In genomic region chr14:103033271-103033823, GRCm38 (mm10) we compare ENCODE assay signal across 9 mouse cellular contexts. TPM values are rescaled to one million over a fixed set of nuclear protein-coding genes. Genes with fewer than 3 reads are reported as not detected.
DNase-seq lines count a peak whose midpoint lies in the region; ATAC-seq and TF ChIP-seq lines count a peak whose summit lies in the region.
"Had no signal": no experiment of that assay in that cellular context is flagged by ENCODE, and none has a peak within 500 bp of the region (broad histone marks: within the 10 kb centered on the region; RNA-seq: fewer than 3 reads in every experiment).

No protein-coding gene starts in this region.

- H3K4me1 ChIP-seq in heart, embryonic 14.5 days (ENCODE audit: control insufficient read depth in 2 of 2, insufficient read depth in 2 of 2, low read length in 2 of 2), result no peaks in the 10 kb centered on the region; a peak in 1 of 4 replicates
- H3K4me1 ChIP-seq in liver, embryonic 14.5 days (replicated peaks; ENCODE audit: control insufficient read depth in 2 of 2, insufficient read depth in 2 of 2, low read length in 1 of 2), result 0 out of 4 replicates have a peak, but pooled peaks cover 0 to 3% of the 10 kb centered on the region in 2 experiments

- no peak for ATAC-seq in heart, embryonic 14.5 days (ENCODE audit: insufficient number of reproducible peaks, insufficient read depth, low FRiP score, low read depth)
- ATAC-seq in liver, embryonic 14.5 days (ENCODE audit: insufficient read depth), result peak; percentile 23; the same call in 1 of the 2 replicates

- H3K4me3 ChIP-seq in heart, embryonic 14.5 days (ENCODE audit: control insufficient read depth in 1 of 2, insufficient read depth in 1 of 2, low read depth in 1 of 2, low read length in 2 of 2), result no peak overlapping the region
- H3K4me3 ChIP-seq in liver, embryonic 14.5 days (ENCODE audit: insufficient read depth in 1 of 2, low read depth in 2 of 2, low read length in 2 of 2), result no peak overlapping the region

- no peak overlapping the region for H3K4me2 ChIP-seq in heart, embryonic 14.5 days (ENCODE audit: low read length)
- no peak overlapping the region for H3K4me2 ChIP-seq in liver, embryonic 14.5 days (ENCODE audit: low read depth)

- no peak for TF ChIP-seq EP300 in liver, embryonic 14.5 days (IDR thresholded peaks at IDR 0.05; ENCODE audit: low read depth)

- 58% methylated on average over 10 of the region's 10 CpGs for WGBS in heart, embryonic 14.5 days
- 36% methylated on average over 10 of the region's 10 CpGs for WGBS in liver, embryonic 14.5 days (ENCODE audit: insufficient replicate concordance)

- H3K9ac ChIP-seq in heart, embryonic 14.5 days (ENCODE audit: low read length), result no peak overlapping the region
- no peak overlapping the region for H3K9ac ChIP-seq in liver, embryonic 14.5 days (replicated peaks)

- DNase-seq in urinary bladder, postnatal 14 days (ENCODE audit: low spot score), result peak; percentile 28
- no peak for DNase-seq in urinary bladder, adult 2 months (ENCODE audit: low spot score)
- DNase-seq in liver, embryonic 14.5 days (ENCODE audit: low read depth in 3 of 3, low spot score in 3 of 3), result no peak
- peak; percentile 64 to 69 for DNase-seq in spleen, postnatal 36 days (ENCODE audit: low spot score in 2 of 2)
- DNase-seq in frontal cortex, postnatal 36 days (ENCODE audit: low spot score in 2 of 2), result no peak
- no peak for DNase-seq in right cerebral cortex, postnatal 4 days
- DNase-seq in layer of hippocampus, postnatal 36 days, result no peak

- no peaks in the 10 kb centered on the region for H3K9me3 ChIP-seq in heart, embryonic 14.5 days (ENCODE audit: control insufficient read depth, low read length)
- no peaks in the 10 kb centered on the region for H3K9me3 ChIP-seq in liver, embryonic 14.5 days (ENCODE audit: control insufficient read depth, low read length)

- peak overlapping the region; percentile 45 to 76 for H3K27ac ChIP-seq in heart, embryonic 14.5 days (replicated peaks in 1 of 2; ENCODE audit: control insufficient read depth in 1 of 2, insufficient read depth in 1 of 2, low read depth in 2 of 2, low read length in 2 of 2)
- no peak overlapping the region for H3K27ac ChIP-seq in liver, embryonic 14.5 days

- no peaks in the 10 kb centered on the region for H3K36me3 ChIP-seq in heart, embryonic 14.5 days (ENCODE audit: control insufficient read depth, insufficient read depth, low read length)
- no peaks in the 10 kb centered on the region for H3K36me3 ChIP-seq in liver, embryonic 14.5 days (replicated peaks; ENCODE audit: control insufficient read depth, insufficient read depth, low read depth)

- TF ChIP-seq CTCF in liver, embryonic 14.5 days (IDR thresholded peaks at IDR 0.05; ENCODE audit: low read depth), result no peak

- H3K27me3 ChIP-seq in heart, embryonic 14.5 days (ENCODE audit: control insufficient read depth, insufficient read depth, low read length), result no peaks in the 10 kb centered on the region
- H3K27me3 ChIP-seq in liver, embryonic 14.5 days (ENCODE audit: control insufficient read depth, insufficient read depth, low read length), result no peaks in the 10 kb centered on the region

RNA-seq across cellular contexts. Expression of gene Acod1, which starts 13.4 kb away (rescaled TPM):
- 0.08 and 0.13 TPM in 2 replicates for polyA plus RNA-seq in urinary bladder, adult 2 months (2012; rRNA removed)
- 0.09 TPM in 1 of 2 replicates, not detected in the other for polyA plus RNA-seq in heart, embryonic 14.5 days (2014; fragmentation: Nextera tagmentation; extraction: Ambion mirVana)
- 0.03 and 0.08 TPM in 2 replicates for polyA plus RNA-seq in liver, embryonic 14.5 days (2012; rRNA removed)
- polyA plus RNA-seq in liver, embryonic 14.5 days (2014; fragmentation: Nextera tagmentation; extraction: Ambion mirVana), result 0.06 and 0.15 TPM in 2 replicates
- total RNA-seq in layer of hippocampus, postnatal 36 days (2021), result not detected
- polyA plus RNA-seq: testis, adult 2 months had no signal

RNA-seq across cellular contexts. Expression of gene Cln5, which starts 36.7 kb away (rescaled TPM):
- polyA plus RNA-seq in urinary bladder, adult 2 months (2012; rRNA removed), result 23.5 and 23.6 TPM in 2 replicates
- polyA plus RNA-seq in heart, embryonic 14.5 days (2014; fragmentation: Nextera tagmentation; extraction: Ambion mirVana), result 28.5 and 29.8 TPM in 2 replicates
- 6.7 and 9.7 TPM in 2 replicates for polyA plus RNA-seq in liver, embryonic 14.5 days (2012; rRNA removed)
- polyA plus RNA-seq in liver, embryonic 14.5 days (2014; fragmentation: Nextera tagmentation; extraction: Ambion mirVana), result 17.6 and 20.2 TPM in 2 replicates
- total RNA-seq in layer of hippocampus, postnatal 36 days (2021), result 10 to 100 TPM in 1 of 2 experiments, 1 to 10 TPM in 1; 9.6 to 10.6 TPM

RNA-seq across cellular contexts. Expression of gene Kctd12, which starts 50.9 kb away (rescaled TPM):
- polyA plus RNA-seq in urinary bladder, adult 2 months (2012; rRNA removed), result 19.3 and 22.3 TPM in 2 replicates
- 5.8 and 9.0 TPM in 2 replicates for polyA plus RNA-seq in heart, embryonic 14.5 days (2014; fragmentation: Nextera tagmentation; extraction: Ambion mirVana)
- polyA plus RNA-seq in liver, embryonic 14.5 days (2012; rRNA removed), result 2.9 and 3.5 TPM in 2 replicates
- 2.3 and 2.9 TPM in 2 replicates for polyA plus RNA-seq in liver, embryonic 14.5 days (2014; fragmentation: Nextera tagmentation; extraction: Ambion mirVana)
- 100 to 1,000 TPM; 128 to 131 TPM for total RNA-seq in layer of hippocampus, postnatal 36 days (2021)

Comparison
In these comparisons a context has a peak if more than half of its experiments do, and no peak if none do; other contexts are left out.
1. DNase-seq: peak in urinary bladder, postnatal 14 days (single experiment) and spleen, postnatal 36 days (2 of 2); none in urinary bladder, adult 2 months (single experiment), liver, embryonic 14.5 days (0 of 3), frontal cortex, postnatal 36 days (0 of 2), right cerebral cortex, postnatal 4 days (single experiment) and layer of hippocampus, postnatal 36 days (0 of 2).